Mouse (Mus musculus) left cerebral cortex, adult 9 months (tissue): ENCODE measurements at regions not wholly inside any gene's neighbourhood (a gene's known extent, or its start where the extent isn't known, plus 50 kb on each side); places are given as distances from the start of the nearest gene placed in this dataset.

Source experiments
- DNase-seq, 2 experiments: peaks; one replicate each; pipeline ENCODE4 v3.0.0; 2022; ENCODE audit warnings: low spot score in 2 of 2

GRCm38 (mm10) chr15:88202736-88203135 lies 397.4 kb upstream of the Zdhhc25 start:
- no peak for DNase-seq

- no peak for DNase-seq
Measured at GRCm38 (mm10) chr15:88213356-88213755, 386.7 kb upstream of the Zdhhc25 start.

DNA sequence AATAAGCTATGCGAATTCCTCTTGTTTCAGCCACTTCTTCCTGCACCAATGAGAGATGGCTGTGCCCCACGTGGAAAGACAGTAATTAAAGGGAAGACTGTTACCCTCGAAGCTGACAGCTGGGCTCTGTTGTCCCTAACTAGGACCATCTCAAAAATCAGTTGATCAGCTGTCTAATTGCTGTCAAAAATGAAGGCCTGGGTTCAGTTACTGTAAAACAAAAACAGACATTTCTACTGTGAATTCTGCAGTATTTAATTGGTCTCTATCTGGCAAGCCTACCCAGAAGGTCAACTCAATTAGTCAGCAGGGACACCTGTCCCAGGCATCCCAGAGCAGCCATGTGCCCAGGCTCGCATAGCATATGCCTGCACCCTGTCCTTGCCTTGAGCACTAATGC lies 385.8 kb upstream of the Zdhhc25 start:
- no peak for DNase-seq

GRCm38 (mm10) chr15:88229456-88229855 lies 370.6 kb upstream of the Zdhhc25 start:
- no peak for DNase-seq

DNA sequence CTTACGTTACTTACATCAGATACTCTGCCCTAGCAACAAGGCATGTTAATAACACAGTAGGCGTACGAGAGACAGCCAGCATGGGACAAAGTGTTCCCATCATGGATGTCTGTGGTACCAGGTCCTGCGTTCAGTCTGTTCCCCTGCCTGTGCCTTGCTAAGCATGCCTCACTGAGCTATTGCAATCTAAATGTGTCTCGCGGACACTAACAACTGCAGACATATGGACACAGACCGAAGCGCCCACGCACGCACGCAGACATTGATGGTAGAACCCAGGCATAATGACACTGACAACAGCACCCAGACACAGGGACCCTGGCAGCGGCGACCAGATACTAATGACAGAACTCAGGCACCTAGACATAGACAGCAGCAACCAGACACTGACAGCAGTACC lies 355.5 kb upstream of the Zdhhc25 start:
- DNase-seq, result peak in 1 of 2 experiments; percentile 20

DNA sequence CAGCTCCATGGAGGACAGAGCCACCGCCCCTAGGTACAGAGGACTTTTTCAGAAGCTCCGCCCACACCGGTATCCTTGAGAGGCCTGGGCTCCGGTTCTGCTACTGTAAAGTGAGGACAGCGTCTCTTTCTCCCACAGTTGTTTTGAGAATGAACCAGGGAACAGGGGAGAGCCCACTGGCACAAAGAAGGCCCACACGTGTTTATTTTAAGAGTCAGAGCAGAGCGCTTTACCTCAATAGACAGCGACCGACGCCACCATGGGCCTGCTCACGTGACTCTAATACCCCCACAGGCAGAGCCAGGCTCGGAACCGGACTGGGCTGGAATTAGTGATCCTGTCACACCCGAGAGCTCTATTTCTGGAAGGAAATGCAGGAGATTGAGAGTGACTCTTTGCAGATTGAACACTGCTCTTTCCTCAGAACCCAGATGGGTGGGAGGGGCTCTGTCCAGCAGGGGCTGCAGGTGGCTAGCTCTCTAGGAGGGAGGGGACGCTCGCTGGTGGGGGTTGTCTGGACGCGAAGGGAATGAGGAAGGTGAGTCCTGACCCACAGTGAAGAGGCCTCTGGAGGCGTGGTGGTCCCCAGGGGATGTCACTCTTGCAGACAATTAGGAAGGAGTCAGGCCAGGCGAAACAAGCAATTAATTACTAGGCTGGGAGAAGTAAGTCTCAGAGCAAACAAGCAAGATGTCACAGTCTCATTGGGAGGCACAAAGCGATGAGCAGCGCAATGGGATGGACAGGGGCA lies 354.4 kb upstream of the Zdhhc25 start:
- DNase-seq, result peak in 1 of 2 experiments; percentile 17

GRCm38 (mm10) chr15:88247974-88248625 lies 352.0 kb upstream of the Zdhhc25 start:
- peak; percentile 50 to 93 for DNase-seq

DNA sequence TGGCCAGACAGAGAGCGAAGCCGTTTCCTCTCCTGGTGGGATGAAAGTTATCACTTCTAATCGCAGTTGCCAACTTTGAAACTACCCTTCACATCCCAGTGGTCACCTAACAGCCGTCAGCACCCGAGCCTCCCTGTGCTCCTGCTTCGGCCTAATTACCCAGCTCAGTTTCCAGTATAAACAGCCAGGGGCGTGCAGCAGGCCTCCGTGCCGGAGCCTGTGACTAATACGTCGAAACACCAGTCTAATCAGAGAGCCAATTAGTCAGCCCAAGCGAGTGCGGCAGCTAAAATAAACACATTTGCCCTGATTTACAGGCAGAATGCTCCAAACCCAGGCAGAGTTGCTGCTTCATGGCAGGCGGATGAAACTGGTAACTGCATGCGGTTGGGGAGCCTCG lies 312.1 kb upstream of the Zdhhc25 start:
- DNase-seq, result peak; percentile 5 to 16

DNA sequence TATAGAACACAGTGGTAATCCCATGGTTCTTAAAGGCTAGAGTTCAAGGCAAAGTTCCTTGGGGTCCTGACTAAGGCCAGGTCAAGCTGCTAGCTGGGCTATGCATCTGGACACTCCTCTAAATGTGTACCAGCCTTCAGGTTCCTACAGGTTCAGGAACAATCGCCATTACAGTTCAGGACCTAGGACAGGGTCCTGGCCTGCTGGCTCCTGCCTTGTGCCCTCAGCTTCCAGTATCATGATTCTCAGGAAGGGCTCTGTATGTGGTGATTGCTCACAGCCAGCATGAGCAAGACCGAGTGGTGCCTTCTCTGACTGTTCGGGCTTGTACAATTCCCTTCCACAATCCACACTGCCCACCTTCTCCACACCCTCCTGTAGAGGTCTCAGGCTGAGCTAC lies 311.4 kb upstream of the Zdhhc25 start:
- no peak for DNase-seq

- no peak for DNase-seq
Measured at GRCm38 (mm10) chr15:88290740-88291363, 309.2 kb upstream of the Zdhhc25 start.

DNA sequence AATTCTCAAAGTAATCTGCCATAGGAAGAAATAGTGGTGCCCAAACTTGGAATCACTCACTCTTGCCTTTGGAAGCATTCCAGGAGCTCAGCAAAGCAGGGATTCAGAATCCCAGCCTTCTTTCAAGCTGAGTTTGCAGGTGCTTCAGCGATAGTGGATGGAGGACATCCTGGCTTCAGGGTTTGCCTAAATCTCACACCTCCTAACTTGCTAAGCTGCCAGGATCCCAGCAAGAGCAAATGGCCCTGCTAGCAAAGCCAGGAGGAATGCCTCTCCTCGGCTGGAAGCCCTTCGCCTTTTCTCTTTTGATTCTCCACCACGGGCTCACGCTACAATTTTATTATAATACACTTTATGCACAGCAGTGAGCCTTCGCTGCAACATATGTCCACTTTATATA lies 301.0 kb upstream of the Zdhhc25 start:
- no peak for DNase-seq

DNA sequence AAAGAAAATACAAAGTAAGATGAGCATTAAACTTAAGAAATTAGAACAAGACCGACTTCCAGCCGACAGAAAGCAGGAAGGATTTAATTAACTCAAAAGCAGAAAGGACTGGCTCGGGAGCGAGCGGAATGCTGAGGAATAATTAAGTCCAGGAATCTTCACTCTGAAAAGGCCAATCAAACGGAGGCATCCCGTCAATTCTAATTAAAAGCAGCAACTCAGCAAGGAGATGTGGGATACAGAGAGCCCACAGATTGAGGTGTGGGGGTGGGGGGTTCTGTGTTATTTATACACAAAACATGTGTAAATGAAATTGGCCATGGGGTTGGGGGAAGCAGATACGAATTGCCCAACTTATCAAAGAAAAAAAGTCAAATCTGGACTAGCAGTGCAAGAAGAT lies 288.9 kb upstream of the Zdhhc25 start:
- no peak for DNase-seq

- DNase-seq, result no peak
Measured at GRCm38 (mm10) chr15:88314810-88315459, 285.2 kb upstream of the Zdhhc25 start.

DNA sequence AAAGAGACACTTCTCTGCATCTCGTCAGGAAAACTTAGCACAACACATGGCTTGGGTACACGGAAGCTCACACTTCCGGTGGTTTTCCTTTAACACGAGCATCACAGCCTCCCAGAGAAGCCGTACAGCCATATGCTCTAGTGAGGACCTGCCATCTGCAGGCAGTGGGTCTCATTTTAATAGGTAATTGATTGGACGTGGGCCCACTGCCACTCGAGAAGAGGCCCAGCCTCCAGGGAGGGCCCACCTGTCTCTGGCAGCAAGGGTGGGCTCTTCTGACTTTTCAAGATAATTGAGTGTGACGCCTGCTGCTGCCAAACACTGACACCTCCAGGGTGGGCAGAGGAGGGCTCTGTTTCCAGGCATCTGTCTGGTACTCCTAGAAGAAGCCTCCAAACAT lies 282.1 kb upstream of the Zdhhc25 start:
- no peak for DNase-seq

DNA sequence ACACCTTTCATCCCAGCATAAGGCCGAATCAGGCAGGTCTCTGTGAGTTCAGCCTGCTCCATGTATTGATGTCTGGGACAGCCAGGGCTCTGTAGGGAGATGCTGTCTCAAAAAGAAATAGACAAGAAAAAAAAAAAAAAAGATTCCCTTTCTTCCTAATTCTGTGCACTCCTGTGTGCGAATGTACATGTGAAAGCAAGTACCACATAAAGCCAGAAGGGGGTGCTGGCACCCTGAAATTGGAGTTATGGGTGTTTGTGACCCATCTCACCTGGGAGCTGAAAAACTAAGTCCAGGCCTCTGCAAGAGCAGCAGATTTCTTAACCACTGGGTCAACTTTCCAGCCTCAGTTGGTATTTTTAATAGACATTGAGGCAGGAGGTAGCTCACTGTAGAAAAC lies 280.6 kb upstream of the Zdhhc25 start:
- no peak for DNase-seq

DNA sequence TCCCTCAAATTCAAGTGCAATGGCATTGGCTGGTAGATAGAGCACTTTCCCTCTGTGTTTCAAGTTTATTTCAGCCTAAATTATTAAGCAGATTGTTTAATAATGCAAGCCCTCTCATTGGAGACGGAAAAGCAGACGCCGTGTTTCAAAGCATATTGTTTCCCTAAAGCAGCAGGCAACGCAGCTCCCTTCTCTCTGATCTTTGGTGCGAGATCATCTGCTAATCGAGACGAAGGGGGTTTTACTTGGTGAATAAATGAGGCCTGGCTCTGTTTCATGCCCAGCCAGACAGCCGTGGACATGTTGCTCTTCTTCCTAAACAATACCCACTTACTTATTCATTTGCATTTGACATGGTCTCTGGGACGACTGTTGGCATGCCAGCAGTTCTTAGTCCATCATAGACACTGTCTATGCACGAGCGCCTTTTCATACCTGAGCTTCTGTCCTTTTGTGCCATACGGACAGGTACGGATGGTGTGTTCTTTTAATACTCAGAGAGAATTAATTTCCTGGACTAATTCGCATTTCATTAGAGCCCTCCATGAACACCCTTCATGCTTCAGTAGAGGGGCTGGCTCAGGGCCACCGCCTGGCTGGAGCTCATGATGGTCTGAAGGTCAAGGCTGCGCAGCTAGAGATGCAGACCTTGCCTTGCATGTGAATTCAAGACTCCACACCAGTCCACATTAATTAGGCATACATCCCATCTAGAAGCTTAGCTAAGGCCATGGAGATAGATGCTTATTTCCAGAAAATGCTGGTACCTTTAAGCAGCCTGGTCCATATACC lies 276.3 kb upstream of the Zdhhc25 start:
- DNase-seq, result no peak

DNA sequence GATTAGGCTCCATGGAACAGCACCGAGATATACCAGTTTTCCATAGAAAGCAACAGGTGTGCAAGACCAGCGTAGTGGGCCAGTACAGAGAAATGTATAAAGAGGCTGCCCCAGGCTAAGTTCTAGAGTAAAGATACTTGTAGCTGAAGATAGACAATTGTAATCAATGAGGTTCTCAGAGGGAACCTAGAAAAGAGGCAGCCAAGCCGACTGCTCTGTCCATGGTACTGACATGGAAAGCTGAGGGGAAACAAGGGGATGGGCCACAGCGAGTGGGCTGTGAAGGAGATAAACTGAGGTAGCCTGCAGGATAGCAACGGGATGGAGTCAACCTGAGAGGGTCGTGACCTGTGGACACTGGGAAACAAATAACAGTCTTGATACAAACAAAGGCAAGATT lies 275.0 kb upstream of the Zdhhc25 start:
- DNase-seq, result no peak

DNA sequence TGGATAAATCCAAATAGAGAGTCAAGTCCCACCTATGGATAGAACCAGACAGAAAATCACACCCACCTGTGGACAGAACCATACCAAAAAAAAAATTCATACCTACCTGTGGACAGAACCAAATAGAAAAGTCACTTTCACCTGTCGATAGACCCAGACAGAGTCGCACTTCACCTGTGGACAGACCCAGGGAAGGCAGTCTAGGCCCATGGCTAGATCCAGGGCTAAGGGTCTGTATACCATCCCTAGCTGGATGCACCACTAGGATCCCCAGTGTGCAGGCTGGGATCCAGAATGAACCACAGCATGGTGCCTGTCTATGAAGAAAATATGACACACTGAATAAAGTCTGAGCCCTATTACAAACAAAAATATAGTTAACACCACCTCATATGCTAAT lies 246.9 kb upstream of the Zdhhc25 start:
- DNase-seq, result no peak

- DNase-seq, result no peak
Measured at GRCm38 (mm10) chr15:88360375-88361035, 239.6 kb upstream of the Zdhhc25 start.

- no peak for DNase-seq
Measured at GRCm38 (mm10) chr15:88361351-88361750, 238.8 kb upstream of the Zdhhc25 start.

GRCm38 (mm10) chr15:88362966-88363365 lies 237.1 kb upstream of the Zdhhc25 start:
- DNase-seq, result no peak
